Mouse (Mus musculus) midbrain, embryonic 13.5 days (tissue): ENCODE results near the gene Gucy1b1. TPM values are rescaled to one million over a fixed set of nuclear protein-coding genes. Genes with fewer than 3 reads are reported as not detected.

Experiments used
- ATAC-seq: fragments of 200-750 bp; cut with Nextera tagmentation; 2 replicates; pipeline ENCODE4 v1.8.0; 2017; ENCODE audit warnings: mild to moderate bottlenecking, moderate TSS enrichment, moderate library complexity
- H3K27ac ChIP-seq: fragments of 300-500 bp; sonication (generic); 2 replicates; pipeline ENCODE4 v1.5.1; 2015; ENCODE audit warnings: inconsistent platforms, mild to moderate bottlenecking, moderate library complexity
- H3K27me3 ChIP-seq: fragments of 300-500 bp; sonication (generic); 2 replicates; pipeline ENCODE4 v1.6.1; 2015; ENCODE audit warnings: mild to moderate bottlenecking, inconsistent platforms
- H3K36me3 ChIP-seq: fragments of 300-500 bp; sonication (generic); 2 replicates; pipeline ENCODE4 v1.6.1; 2015; ENCODE audit warnings: mild to moderate bottlenecking, inconsistent platforms
- H3K4me1 ChIP-seq: fragments of 300-500 bp; sonication (generic); replicated peaks from 2 replicates; pipeline ENCODE4 v1.6.1; 2015; ENCODE audit warnings: inconsistent platforms
- H3K4me2 ChIP-seq: fragments of 300-500 bp; sonication (generic); replicated peaks from 2 replicates; pipeline ENCODE4 v1.6.1; 2015; ENCODE audit warnings: moderate library complexity, mild to moderate bottlenecking, inconsistent platforms
- H3K4me3 ChIP-seq: fragments of 300-500 bp; sonication (generic); replicated peaks from 2 replicates; pipeline ENCODE4 v1.5.1; 2015; ENCODE audit warnings: mild to moderate bottlenecking, inconsistent platforms
- H3K9ac ChIP-seq: fragments of 300-500 bp; sonication (generic); replicated peaks from 2 replicates; pipeline ENCODE4 v1.6.1; 2015; ENCODE audit warnings: mild to moderate bottlenecking, inconsistent platforms
- H3K9me3 ChIP-seq: fragments of 300-500 bp; sonication (generic); 2 replicates; pipeline ENCODE4 v1.6.1; 2016; ENCODE audit warnings: mild to moderate bottlenecking, inconsistent platforms
- WGBS: fragments of 180-500 bp; shearing (Covaris S2); methylation state at CpG from one replicate; pipeline ENCODE4 v1.1.7; 2015; 5-methylcytosine and 5-hydroxymethylcytosine counted together
- polyA plus RNA-seq: library from polyadenylated mRNA; unstranded; fragments of >200 nt; fragmentation: Nextera tagmentation; extraction: Ambion mirVana; gene quantifications from 2 replicates; pipeline ENCODE4 v1.2.1, GENCODE M21; 2015

The Gucy1b1 gene
- polyA plus RNA-seq, 1 experiment from 2014 or later: 20.7 TPM

GRCm38 (mm10) chr3:82054283-82054974 lies 20.1 kb downstream of the Gucy1b1 start:
- WGBS: 63% methylated on average over 5 of the region's 5 CpGs
- no peaks in the 10 kb centered on the region for H3K9me3 ChIP-seq
- no peak for ATAC-seq
- no peaks in the 10 kb centered on the region for H3K27me3 ChIP-seq
- H3K4me2 ChIP-seq: no peak overlapping the region
- no peak overlapping the region for H3K27ac ChIP-seq
- peaks cover 13% of the 10 kb centered on the region for H3K4me1 ChIP-seq
- no peak overlapping the region for H3K9ac ChIP-seq
- H3K4me3 ChIP-seq: no peak overlapping the region
- H3K36me3 ChIP-seq: no peaks in the 10 kb centered on the region

- Histone ChIP-seq H3K36me3 (no peaks in the 10 kb centered on the region), H3K27ac (no peak overlapping the region), H3K4me2 (no peak overlapping the region), H3K27me3 (no peaks in the 10 kb centered on the region), H3K4me1 (peaks cover 28% of the 10 kb centered on the region), H3K9ac (no peak overlapping the region), H3K9me3 (no peaks in the 10 kb centered on the region), H3K4me3 (no peak overlapping the region)
- ATAC-seq: no peak
- 44% methylated on average over 2 of the region's 2 CpGs for WGBS
These were observed 22.5 kb downstream of the Gucy1b1 start for GRCm38 (mm10) chr3:82052029-82052428.

GRCm38 (mm10) chr3:82051468-82051867 lies 23.0 kb downstream of the Gucy1b1 start:
- Histone ChIP-seq H3K4me2 (no peak overlapping the region), H3K9ac (no peak overlapping the region), H3K4me1 (peaks cover 28% of the 10 kb centered on the region), H3K9me3 (no peaks in the 10 kb centered on the region), H3K27me3 (no peaks in the 10 kb centered on the region), H3K4me3 (no peak overlapping the region), H3K27ac (no peak overlapping the region), H3K36me3 (no peaks in the 10 kb centered on the region)
- ATAC-seq: no peak

GRCm38 (mm10) chr3:82048681-82049080 lies 25.8 kb downstream of the Gucy1b1 start:
- Histone ChIP-seq H3K9ac (no peak overlapping the region), H3K4me3 (no peak overlapping the region), H3K27me3 (no peaks in the 10 kb centered on the region), H3K4me2 (peak overlapping the region; percentile 23), H3K36me3 (no peaks in the 10 kb centered on the region), H3K27ac (peak overlapping the region; percentile 42; the same call in 1 of the 2 replicates), H3K9me3 (no peaks in the 10 kb centered on the region), H3K4me1 (peaks cover 28% of the 10 kb centered on the region)
- 53% methylated on average over 7 of the region's 7 CpGs for WGBS
- ATAC-seq: no peak

GRCm38 (mm10) chr3:82048078-82048477 lies 26.4 kb downstream of the Gucy1b1 start:
- H3K9ac ChIP-seq: no peak overlapping the region
- no peak overlapping the region for H3K4me3 ChIP-seq
- peak; percentile 73; the same call in 1 of the 2 replicates for ATAC-seq
- no peak overlapping the region for H3K4me2 ChIP-seq
- H3K36me3 ChIP-seq: no peaks in the 10 kb centered on the region
- H3K4me1 ChIP-seq: peaks cover 28% of the 10 kb centered on the region
- no peaks in the 10 kb centered on the region for H3K9me3 ChIP-seq
- 39% methylated on average over 4 of the region's 4 CpGs for WGBS
- no peaks in the 10 kb centered on the region for H3K27me3 ChIP-seq
- H3K27ac ChIP-seq: no peak overlapping the region

GRCm38 (mm10) chr3:82047100-82047753 lies 27.3 kb downstream of the Gucy1b1 start:
- peak; percentile 58; the same call in 1 of the 2 replicates for ATAC-seq
- no peak overlapping the region for H3K9ac ChIP-seq
- no peak overlapping the region for H3K27ac ChIP-seq
- H3K4me1 ChIP-seq: peaks cover 26% of the 10 kb centered on the region
- WGBS: 35% methylated on average over 8 of the region's 8 CpGs
- H3K27me3 ChIP-seq: no peaks in the 10 kb centered on the region
- no peak overlapping the region for H3K4me2 ChIP-seq
- no peaks in the 10 kb centered on the region for H3K9me3 ChIP-seq
- H3K4me3 ChIP-seq: no peak overlapping the region
- no peaks in the 10 kb centered on the region for H3K36me3 ChIP-seq

GRCm38 (mm10) chr3:82046087-82046486 lies 28.4 kb downstream of the Gucy1b1 start:
- no peaks in the 10 kb centered on the region for H3K9me3 ChIP-seq
- H3K4me3 ChIP-seq: no peak overlapping the region
- H3K36me3 ChIP-seq: no peaks in the 10 kb centered on the region
- no peak overlapping the region for H3K4me2 ChIP-seq
- peaks cover 21% of the 10 kb centered on the region for H3K4me1 ChIP-seq
- WGBS: 93% methylated on average over 8 of the region's 8 CpGs
- H3K27me3 ChIP-seq: no peaks in the 10 kb centered on the region
- H3K9ac ChIP-seq: no peak overlapping the region
- no peak for ATAC-seq
- H3K27ac ChIP-seq: no peak overlapping the region

- H3K9ac ChIP-seq: no peak overlapping the region
- no peak overlapping the region for H3K27ac ChIP-seq
- no peak overlapping the region for H3K4me3 ChIP-seq
- no peaks in the 10 kb centered on the region for H3K9me3 ChIP-seq
- no peak overlapping the region for H3K4me2 ChIP-seq
- peaks cover 20% of the 10 kb centered on the region for H3K4me1 ChIP-seq
- no peak for ATAC-seq
- H3K27me3 ChIP-seq: no peaks in the 10 kb centered on the region
- 87% methylated on average over 5 of the region's 5 CpGs for WGBS
- H3K36me3 ChIP-seq: no peaks in the 10 kb centered on the region
These were observed 29.6 kb downstream of the Gucy1b1 start for GRCm38 (mm10) chr3:82044902-82045301.

GRCm38 (mm10) chr3:82043676-82044075 lies 30.8 kb downstream of the Gucy1b1 start:
- Histone ChIP-seq H3K36me3 (no peaks in the 10 kb centered on the region), H3K9me3 (no peaks in the 10 kb centered on the region), H3K27me3 (no peaks in the 10 kb centered on the region), H3K4me1 (peaks cover 8% of the 10 kb centered on the region), H3K4me2 (no peak overlapping the region), H3K9ac (no peak overlapping the region), H3K27ac (no peak overlapping the region), H3K4me3 (no peak overlapping the region)
- WGBS: 82% methylated on average over 6 of the region's 6 CpGs
- no peak for ATAC-seq

- H3K27ac ChIP-seq: no peak overlapping the region
- H3K4me2 ChIP-seq: no peak overlapping the region
- H3K4me3 ChIP-seq: no peak overlapping the region
- no peaks in the 10 kb centered on the region for H3K27me3 ChIP-seq
- H3K9me3 ChIP-seq: no peaks in the 10 kb centered on the region
- H3K36me3 ChIP-seq: 0 out of 2 replicates have a peak, but pooled peaks cover 2% of the 10 kb centered on the region
- no peak overlapping the region for H3K9ac ChIP-seq
- WGBS: 91% methylated on average over 2 of the region's 2 CpGs
- no peaks in the 10 kb centered on the region for H3K4me1 ChIP-seq
- ATAC-seq: no peak
These were observed 38.0 kb downstream of the Gucy1b1 start for GRCm38 (mm10) chr3:82036262-82037044.

GRCm38 (mm10) chr3:82030008-82030748 lies 44.3 kb downstream of the Gucy1b1 start:
- Histone ChIP-seq H3K4me1 (no peaks in the 10 kb centered on the region), H3K4me3 (no peak overlapping the region), H3K36me3 (0 out of 2 replicates have a peak, but pooled peaks cover 2% of the 10 kb centered on the region), H3K9me3 (no peaks in the 10 kb centered on the region), H3K27me3 (no peaks in the 10 kb centered on the region), H3K9ac (no peak overlapping the region), H3K4me2 (no peak overlapping the region), H3K27ac (no peak overlapping the region)
- no peak for ATAC-seq
- 84% methylated on average over 1 of the region's 1 CpGs for WGBS
